Mouse (Mus musculus) forebrain, embryonic 13.5 days (tissue): ENCODE results near the gene Large1. TPM values are rescaled to one million over a fixed set of nuclear protein-coding genes. Genes with fewer than 3 reads are reported as not detected.
"Not testable (repeated sequence)": the region's sequence is repeated elsewhere in the genome, so short reads cannot be mapped to it uniquely, and the experiment has no call there.

ENCODE experiments used
- ATAC-seq: fragments of 200-750 bp; cut with Nextera tagmentation; 2 replicates; pipeline ENCODE4 v1.8.0; 2017
- H3K27ac ChIP-seq: fragments of 300-500 bp; sonication (generic); 2 replicates; pipeline ENCODE4 v1.5.1; 2015; ENCODE audit warnings: inconsistent platforms, mild to moderate bottlenecking, moderate library complexity
- H3K27me3 ChIP-seq: fragments of 300-500 bp; sonication (generic); 2 replicates; pipeline ENCODE4 v1.6.1; 2015; ENCODE audit warnings: mild to moderate bottlenecking, inconsistent platforms
- H3K36me3 ChIP-seq: fragments of 300-500 bp; sonication (generic); 2 replicates; pipeline ENCODE4 v1.6.1; 2015; ENCODE audit warnings: mild to moderate bottlenecking, inconsistent platforms; ENCODE audit not compliant: poor library complexity, severe bottlenecking
- H3K4me1 ChIP-seq: fragments of 300-500 bp; sonication (generic); 2 replicates; pipeline ENCODE4 v1.6.1; 2015; ENCODE audit warnings: inconsistent platforms
- H3K4me2 ChIP-seq: fragments of 300-500 bp; sonication (generic); 2 replicates; pipeline ENCODE4 v1.6.1; 2015; ENCODE audit warnings: inconsistent platforms, mild to moderate bottlenecking, moderate library complexity
- H3K4me3 ChIP-seq: fragments of 300-500 bp; sonication (generic); 2 replicates; pipeline ENCODE4 v1.5.1; 2015; ENCODE audit warnings: mild to moderate bottlenecking, inconsistent platforms
- H3K9ac ChIP-seq: fragments of 300-500 bp; sonication (generic); 2 replicates; pipeline ENCODE4 v1.6.1; 2015; ENCODE audit warnings: mild to moderate bottlenecking, inconsistent platforms
- H3K9me3 ChIP-seq: fragments of 300-500 bp; sonication (generic); replicated peaks from 2 replicates; pipeline ENCODE4 v1.6.1; 2016; ENCODE audit warnings: inconsistent platforms
- WGBS: fragments of 180-500 bp; shearing (Covaris S2); methylation state at CpG from one replicate; pipeline ENCODE4 v1.1.7; 2015; 5-methylcytosine and 5-hydroxymethylcytosine counted together
- polyA plus RNA-seq: library from polyadenylated mRNA; unstranded; fragments of >200 nt; fragmentation: Nextera tagmentation; extraction: Ambion mirVana; gene quantifications from 2 replicates; pipeline ENCODE4 v1.2.1, GENCODE M21; 2015

Gene Large1
- polyA plus RNA-seq, 1 experiment from 2014 or later = 10.5 TPM

- no peak overlapping the region for H3K27ac ChIP-seq
- ATAC-seq = no peak
- no peaks in the 10 kb centered on the region for H3K4me1 ChIP-seq
- H3K36me3 ChIP-seq = no peaks in the 10 kb centered on the region
- 91% methylated on average over 2 of the region's 2 CpGs for WGBS
- H3K4me3 ChIP-seq = no peak overlapping the region
- no peak overlapping the region for H3K4me2 ChIP-seq
- no peak overlapping the region for H3K9ac ChIP-seq
- H3K27me3 ChIP-seq = no peaks in the 10 kb centered on the region
- no peaks in the 10 kb centered on the region for H3K9me3 ChIP-seq
These were observed 62.7 kb downstream of the Large1 start for GRCm38 (mm10) chr8:73290636-73291035.

- H3K27me3 ChIP-seq = no peaks in the 10 kb centered on the region
- H3K27ac ChIP-seq = no peak overlapping the region
- WGBS = 89% methylated on average over 2 of the region's 2 CpGs
- no peak for ATAC-seq
- no peak overlapping the region for H3K4me3 ChIP-seq
- H3K4me2 ChIP-seq = no peak overlapping the region
- no peaks in the 10 kb centered on the region for H3K36me3 ChIP-seq
- no peak overlapping the region for H3K9ac ChIP-seq
- H3K9me3 ChIP-seq = no peaks in the 10 kb centered on the region
- H3K4me1 ChIP-seq = no peaks in the 10 kb centered on the region
These were observed 63.5 kb downstream of the Large1 start for GRCm38 (mm10) chr8:73289831-73290230.

- ATAC-seq = no peak
- WGBS = 89% methylated on average over 4 of the region's 4 CpGs
- H3K4me1 ChIP-seq = no peaks in the 10 kb centered on the region
- no peak overlapping the region for H3K4me2 ChIP-seq
- H3K9ac ChIP-seq = no peak overlapping the region
- no peak overlapping the region for H3K4me3 ChIP-seq
- no peaks in the 10 kb centered on the region for H3K27me3 ChIP-seq
- no peaks in the 10 kb centered on the region for H3K9me3 ChIP-seq
- no peak overlapping the region for H3K27ac ChIP-seq
- no peaks in the 10 kb centered on the region for H3K36me3 ChIP-seq
These were observed 71.3 kb downstream of the Large1 start for GRCm38 (mm10) chr8:73281996-73282395.

- H3K4me1 ChIP-seq = no peaks in the 10 kb centered on the region
- WGBS = 94% methylated on average over 4 of the region's 4 CpGs
These were observed 77.3 kb downstream of the Large1 start for GRCm38 (mm10) chr8:73276015-73276414.

GRCm38 (mm10) chr8:73275445-73275844 lies 77.9 kb downstream of the Large1 start:
- H3K4me2 ChIP-seq, H3K4me1 ChIP-seq, H3K9me3 ChIP-seq, H3K27ac ChIP-seq, H3K27me3 ChIP-seq, H3K9ac ChIP-seq, H3K4me3 ChIP-seq, H3K36me3 ChIP-seq: not testable (repeated sequence)
- WGBS = 85% methylated on average over 4 of the region's 4 CpGs
- peak; percentile 27; the same call in 1 of the 2 replicates for ATAC-seq

More at GRCm38 (mm10) chr8:73276015-73276414, 77.3 kb downstream of the Large1 start:
- ATAC-seq = no peak
- Histone ChIP-seq H3K27ac (no peak overlapping the region), H3K4me2 (no peak overlapping the region), H3K9ac (no peak overlapping the region), H3K4me3 (no peak overlapping the region), H3K36me3 (no peaks in the 10 kb centered on the region), H3K9me3 (no peaks in the 10 kb centered on the region), H3K27me3 (no peaks in the 10 kb centered on the region)

- ATAC-seq = no peak
- no peaks in the 10 kb centered on the region for H3K36me3 ChIP-seq
- H3K27me3 ChIP-seq = no peaks in the 10 kb centered on the region
- H3K4me3 ChIP-seq = no peak overlapping the region
- H3K9me3 ChIP-seq = no peaks in the 10 kb centered on the region
- no peak overlapping the region for H3K27ac ChIP-seq
- no peaks in the 10 kb centered on the region for H3K4me1 ChIP-seq
- H3K4me2 ChIP-seq = no peak overlapping the region
- H3K9ac ChIP-seq = no peak overlapping the region
These were observed 80.2 kb downstream of the Large1 start for GRCm38 (mm10) chr8:73273150-73273549.

- no peak overlapping the region for H3K4me2 ChIP-seq
- no peak overlapping the region for H3K4me3 ChIP-seq
- no peaks in the 10 kb centered on the region for H3K27me3 ChIP-seq
- H3K27ac ChIP-seq = no peak overlapping the region
- H3K36me3 ChIP-seq = no peaks in the 10 kb centered on the region
- no peaks in the 10 kb centered on the region for H3K4me1 ChIP-seq
- H3K9ac ChIP-seq = no peak overlapping the region
- ATAC-seq = no peak
- no peaks in the 10 kb centered on the region for H3K9me3 ChIP-seq
These were observed 82.3 kb downstream of the Large1 start for GRCm38 (mm10) chr8:73270991-73271390.

GRCm38 (mm10) chr8:73257981-73258380 lies 95.4 kb downstream of the Large1 start:
- 69% methylated on average over 2 of the region's 2 CpGs for WGBS
- no peak overlapping the region for H3K4me2 ChIP-seq
- no peak overlapping the region for H3K9ac ChIP-seq
- no peak overlapping the region for H3K4me3 ChIP-seq
- H3K27ac ChIP-seq = no peak overlapping the region
- ATAC-seq = no peak
- 0 out of 2 replicates have a peak, but pooled peaks cover 3% of the 10 kb centered on the region for H3K36me3 ChIP-seq
- H3K4me1 ChIP-seq = no peaks in the 10 kb centered on the region
- no peaks in the 10 kb centered on the region for H3K27me3 ChIP-seq
- H3K9me3 ChIP-seq = peaks cover 12% of the 10 kb centered on the region; the same call in 1 of the 2 replicates

GRCm38 (mm10) chr8:73244186-73244585 lies 109.2 kb downstream of the Large1 start:
- no peaks in the 10 kb centered on the region for H3K36me3 ChIP-seq
- 96% methylated on average over 3 of the region's 3 CpGs for WGBS
- no peak for ATAC-seq

GRCm38 (mm10) chr8:73242066-73242465 lies 111.3 kb downstream of the Large1 start:
- no peak for ATAC-seq
- no peaks in the 10 kb centered on the region for H3K27me3 ChIP-seq
- H3K27ac ChIP-seq = no peak overlapping the region
- H3K9ac ChIP-seq = no peak overlapping the region
- no peaks in the 10 kb centered on the region for H3K4me1 ChIP-seq
- no peak overlapping the region for H3K4me2 ChIP-seq
- no peak overlapping the region for H3K4me3 ChIP-seq
- no peaks in the 10 kb centered on the region for H3K36me3 ChIP-seq
- H3K9me3 ChIP-seq = peaks cover 16% of the 10 kb centered on the region
- WGBS = 100% methylated on average over 1 of the region's 1 CpGs

More at GRCm38 (mm10) chr8:73244186-73244585, 109.2 kb downstream of the Large1 start:
- Histone ChIP-seq H3K4me2 (no peak overlapping the region), H3K27ac (no peak overlapping the region), H3K4me1 (no peaks in the 10 kb centered on the region), H3K9me3 (peaks cover 16% of the 10 kb centered on the region), H3K27me3 (no peaks in the 10 kb centered on the region), H3K4me3 (no peak overlapping the region), H3K9ac (no peak overlapping the region)

GRCm38 (mm10) chr8:73234209-73234608 lies 119.1 kb downstream of the Large1 start:
- Histone ChIP-seq H3K36me3 (no peaks in the 10 kb centered on the region), H3K27ac (no peak overlapping the region), H3K27me3 (no peaks in the 10 kb centered on the region), H3K4me1 (no peaks in the 10 kb centered on the region), H3K9me3 (no peaks in the 10 kb centered on the region), H3K9ac (no peak overlapping the region), H3K4me2 (no peak overlapping the region), H3K4me3 (no peak overlapping the region)
- 98% methylated on average over 1 of the region's 1 CpGs for WGBS
- no peak for ATAC-seq

GRCm38 (mm10) chr8:73233358-73234041 lies 119.8 kb downstream of the Large1 start:
- Histone ChIP-seq H3K4me3 (no peak overlapping the region), H3K27ac (no peak overlapping the region), H3K9me3 (no peaks in the 10 kb centered on the region), H3K4me1 (no peaks in the 10 kb centered on the region), H3K4me2 (no peak overlapping the region), H3K9ac (no peak overlapping the region), H3K27me3 (no peaks in the 10 kb centered on the region), H3K36me3 (no peaks in the 10 kb centered on the region)
- 62% methylated on average over 6 of the region's 6 CpGs for WGBS
- peak; percentile 78 for ATAC-seq

- ATAC-seq = no peak
- no peaks in the 10 kb centered on the region for H3K9me3 ChIP-seq
- no peaks in the 10 kb centered on the region for H3K27me3 ChIP-seq
- no peak overlapping the region for H3K9ac ChIP-seq
- no peak overlapping the region for H3K4me3 ChIP-seq
- WGBS = 90% methylated on average over 3 of the region's 3 CpGs
- H3K4me1 ChIP-seq = no peaks in the 10 kb centered on the region
- H3K36me3 ChIP-seq = no peaks in the 10 kb centered on the region
- H3K4me2 ChIP-seq = no peak overlapping the region
- no peak overlapping the region for H3K27ac ChIP-seq
These were observed 126.5 kb downstream of the Large1 start for GRCm38 (mm10) chr8:73226841-73227240.
